Comparison of ENCODE assay signal across 10 mouse cellular contexts in genomic region chr4:46554295-46555069, GRCm38 (mm10). TPM values are rescaled to one million over a fixed set of nuclear protein-coding genes. Genes with fewer than 3 reads are reported as not detected.
DNase-seq lines count a peak whose midpoint lies in the region; ATAC-seq lines count a peak whose summit lies in the region.
"Had no signal": no experiment of that assay in that cellular context is flagged by ENCODE, and none has a peak within 500 bp of the region (broad histone marks: within the 10 kb centered on the region; RNA-seq: fewer than 3 reads in every experiment).

No protein-coding gene starts in this region.

- no peak for ATAC-seq in kidney, embryonic 15.5 days (replicated peaks; ENCODE audit: low FRiP score)
- ATAC-seq in granulocyte monocyte progenitor cell, adult 5-6 weeks (replicated peaks; ENCODE audit: poor library complexity, severe bottlenecking): peak; percentile 64
- ATAC-seq in stomach, embryonic 14.5 days (ENCODE audit: insufficient number of reproducible peaks, insufficient read depth, low FRiP score, low read depth): no peak
- ATAC-seq in forebrain, embryonic 14.5 days: no peak

- H3K9ac ChIP-seq in kidney, embryonic 15.5 days: no peak overlapping the region
- H3K9ac ChIP-seq in stomach, embryonic 14.5 days (replicated peaks; ENCODE audit: low read depth, low read length): no peak overlapping the region
- no peak overlapping the region for H3K9ac ChIP-seq in forebrain, embryonic 14.5 days (ENCODE audit: low read length)

- DNase-seq in kidney, postnatal 4 days: no peak
- peak; percentile 28 for DNase-seq in lung, postnatal 10 days
- no peak for DNase-seq in right cerebral cortex, postnatal 4 days
- DNase-seq in frontal cortex, postnatal 25 days (ENCODE audit: low spot score in 2 of 2): no peak
- DNase-seq in forebrain, embryonic 14.5 days (ENCODE audit: low spot score): no peak

- H3K4me3 ChIP-seq in kidney, embryonic 15.5 days (replicated peaks): no peak overlapping the region
- no peak overlapping the region for H3K4me3 ChIP-seq in stomach, embryonic 14.5 days (ENCODE audit: low read depth, low read length)
- H3K4me3 ChIP-seq in forebrain, embryonic 14.5 days (ENCODE audit: low read depth, low read length): no peak overlapping the region
- H3K4me3 ChIP-seq: heart, adult 2 months had no signal

- H3K27me3 ChIP-seq in kidney, embryonic 15.5 days: no peaks in the 10 kb centered on the region
- no peaks in the 10 kb centered on the region for H3K27me3 ChIP-seq in stomach, embryonic 14.5 days (ENCODE audit: control insufficient read depth, insufficient read depth, low read length)
- no peaks in the 10 kb centered on the region for H3K27me3 ChIP-seq in forebrain, embryonic 14.5 days (replicated peaks; ENCODE audit: control insufficient read depth, insufficient read depth, low read length)

- no peaks in the 10 kb centered on the region for H3K36me3 ChIP-seq in kidney, embryonic 15.5 days
- H3K36me3 ChIP-seq in stomach, embryonic 14.5 days (ENCODE audit: control insufficient read depth, insufficient read depth, low read length): no peaks in the 10 kb centered on the region
- no peaks in the 10 kb centered on the region for H3K36me3 ChIP-seq in forebrain, embryonic 14.5 days (ENCODE audit: control insufficient read depth, insufficient read depth, low read length)

- H3K4me2 ChIP-seq in kidney, embryonic 15.5 days: no peak overlapping the region
- H3K4me2 ChIP-seq in stomach, embryonic 14.5 days (replicated peaks; ENCODE audit: low read depth, low read length): no peak overlapping the region
- no peak overlapping the region for H3K4me2 ChIP-seq in forebrain, embryonic 14.5 days (ENCODE audit: low read length)
- H3K4me2 ChIP-seq: midbrain, embryonic 11.5 days had no signal

- peak overlapping the region; percentile 59 for H3K27ac ChIP-seq in kidney, embryonic 15.5 days
- peak overlapping the region; percentile 48; the same call in 1 of the 2 replicates for H3K27ac ChIP-seq in stomach, embryonic 14.5 days (ENCODE audit: low read length)
- H3K27ac ChIP-seq in forebrain, embryonic 14.5 days (ENCODE audit: low read depth, low read length): no peak overlapping the region
- H3K27ac ChIP-seq: heart, adult 2 months had no signal

- 66% methylated on average over 10 of the region's 10 CpGs for WGBS in kidney, embryonic 15.5 days
- 88% methylated on average over 10 of the region's 10 CpGs for WGBS in stomach, embryonic 14.5 days
- 78% methylated on average over 10 of the region's 10 CpGs for WGBS in forebrain, embryonic 14.5 days

- H3K4me1 ChIP-seq in kidney, embryonic 15.5 days: peaks cover 9% of the 10 kb centered on the region; the same call in 1 of the 2 replicates
- H3K4me1 ChIP-seq in stomach, embryonic 14.5 days (ENCODE audit: control insufficient read depth, insufficient read depth, low read length): no peaks in the 10 kb centered on the region
- no peaks in the 10 kb centered on the region for H3K4me1 ChIP-seq in forebrain, embryonic 14.5 days (ENCODE audit: control insufficient read depth, insufficient read depth, low read length)

- H3K9me3 ChIP-seq in kidney, embryonic 15.5 days (replicated peaks): no peaks in the 10 kb centered on the region
- no peaks in the 10 kb centered on the region for H3K9me3 ChIP-seq in stomach, embryonic 14.5 days (ENCODE audit: control insufficient read depth, low read depth, low read length)
- no peaks in the 10 kb centered on the region for H3K9me3 ChIP-seq in forebrain, embryonic 14.5 days (replicated peaks; ENCODE audit: control insufficient read depth, low read length)

RNA-seq across cellular contexts. Expression of gene Trim14, which starts 18.5 kb away (rescaled TPM):
- polyA plus RNA-seq in kidney, embryonic 15.5 days (2015; fragmentation: Nextera tagmentation; extraction: Ambion mirVana): 1.8 and 2.7 TPM in 2 replicates
- total RNA-seq in granulocyte monocyte progenitor cell, adult 5-6 weeks (2014; fragmentation: Nextera tagmentation): 21.1 and 34.2 TPM in 2 replicates
- 15.6 and 16.3 TPM in 2 replicates for total RNA-seq in granulocyte monocyte progenitor cell, adult 5-6 weeks (2017)
- polyA plus RNA-seq in stomach, embryonic 14.5 days (2014; fragmentation: Nextera tagmentation; extraction: Ambion mirVana): 4.9 and 6.0 TPM in 2 replicates
- 1.0 and 1.6 TPM in 2 replicates for polyA plus RNA-seq in forebrain, embryonic 14.5 days (2014; fragmentation: Nextera tagmentation; extraction: Ambion mirVana)

RNA-seq across cellular contexts. Expression of gene Coro2a, which starts 47.5 kb away (rescaled TPM):
- 4.8 and 6.0 TPM in 2 replicates for polyA plus RNA-seq in kidney, embryonic 15.5 days (2015; fragmentation: Nextera tagmentation; extraction: Ambion mirVana)
- total RNA-seq in granulocyte monocyte progenitor cell, adult 5-6 weeks (2014; fragmentation: Nextera tagmentation): 73.0 and 78.4 TPM in 2 replicates
- total RNA-seq in granulocyte monocyte progenitor cell, adult 5-6 weeks (2017): 22.0 and 28.4 TPM in 2 replicates
- 10.8 and 11.7 TPM in 2 replicates for polyA plus RNA-seq in stomach, embryonic 14.5 days (2014; fragmentation: Nextera tagmentation; extraction: Ambion mirVana)
- 2.2 and 2.9 TPM in 2 replicates for polyA plus RNA-seq in forebrain, embryonic 14.5 days (2014; fragmentation: Nextera tagmentation; extraction: Ambion mirVana)
